Mouse (Mus musculus) heart, embryonic 11.5 days (tissue): ENCODE measurements around the gene Cryba4. TPM values are rescaled to one million over a fixed set of nuclear protein-coding genes. Genes with fewer than 3 reads are reported as not detected.

Experiments
- ATAC-seq: fragments of 200-750 bp; cut with Nextera tagmentation; replicated peaks from 2 replicates; pipeline ENCODE4 v1.8.0; 2017; ENCODE audit warnings: moderate library complexity; ENCODE audit not compliant: insufficient number of reproducible peaks, low FRiP score, low TSS enrichment
- H3K27ac ChIP-seq: fragments of 300-500 bp; sonication (generic); 2 replicates; pipeline ENCODE4 v1.5.1; 2014; ENCODE audit warnings: mild to moderate bottlenecking, low read depth, low read length
- H3K27me3 ChIP-seq: fragments of 300-500 bp; sonication (generic); 2 replicates; pipeline ENCODE4 v1.6.1; 2014; ENCODE audit warnings: mild to moderate bottlenecking, low read length, mixed read lengths; ENCODE audit not compliant: control insufficient read depth, insufficient read depth
- H3K36me3 ChIP-seq: fragments of 300-500 bp; sonication (generic); 2 replicates; pipeline ENCODE4 v1.6.1; 2014; ENCODE audit warnings: mild to moderate bottlenecking, low read length, moderate library complexity, mixed read lengths; ENCODE audit not compliant: control insufficient read depth, insufficient read depth
- H3K4me1 ChIP-seq: fragments of 300-500 bp; sonication (generic); 2 replicates; pipeline ENCODE4 v1.6.1; 2014; ENCODE audit warnings: low read length; ENCODE audit not compliant: control insufficient read depth, insufficient read depth
- H3K4me2 ChIP-seq: fragments of 300-500 bp; sonication (generic); 2 replicates; pipeline ENCODE4 v1.6.1; 2014; ENCODE audit warnings: mild to moderate bottlenecking, moderate library complexity
- H3K4me3 ChIP-seq: fragments of 300-500 bp; sonication (generic); 2 replicates; pipeline ENCODE4 v1.5.1; 2014; ENCODE audit warnings: low read depth, low read length
- H3K9ac ChIP-seq: fragments of 300-500 bp; sonication (generic); 2 replicates; pipeline ENCODE4 v1.6.1; 2014; ENCODE audit warnings: mild to moderate bottlenecking, low read depth, low read length, moderate library complexity
- H3K9me3 ChIP-seq: fragments of 300-500 bp; sonication (generic); replicated peaks from 2 replicates; pipeline ENCODE4 v1.6.1; 2016; ENCODE audit warnings: low read length; ENCODE audit not compliant: control insufficient read depth
- whole genome bisulfite sequencing: fragments of 180-500 bp; shearing (Covaris S2); extraction: QIAGEN DNeasy Blood & Tissue Kit; methylation state at CpG from one replicate; pipeline ENCODE4 v1.1.7; 2014; ENCODE audit not compliant: insufficient replicate concordance; 5-methylcytosine and 5-hydroxymethylcytosine counted together
- polyA plus RNA-seq: library from polyadenylated mRNA; unstranded; fragments of >200 nt; fragmentation: Nextera tagmentation; extraction: Ambion mirVana; gene quantifications from 2 replicates; pipeline ENCODE4 v1.2.1, GENCODE M21; 2014

Gene Cryba4
- polyA plus RNA-seq, 1 experiment from 2014 or later = 0.66 TPM

DNA sequence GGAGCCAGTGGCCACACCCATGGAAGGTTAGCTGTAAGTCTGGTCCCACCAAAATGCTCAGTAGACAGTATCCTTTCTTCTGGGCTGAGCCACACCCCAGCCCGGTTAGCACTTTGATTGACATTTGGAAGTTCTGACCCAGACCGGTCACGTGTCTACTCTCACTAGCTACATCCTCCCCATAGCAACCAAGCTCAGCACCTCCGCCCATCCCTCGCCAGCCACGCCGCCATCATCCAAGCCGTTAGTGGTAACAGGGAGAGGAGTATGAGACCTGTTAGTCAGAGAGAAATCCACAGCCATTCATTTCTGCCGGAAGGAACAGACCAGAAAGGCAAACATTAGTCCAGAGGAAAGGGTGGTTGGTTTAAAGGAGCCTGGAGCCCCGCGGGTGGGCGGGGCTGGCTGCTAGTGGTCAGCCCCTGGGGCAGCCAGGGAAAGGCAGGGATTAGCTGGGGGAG, 37.0 kb downstream of the Cryba4 start:
- 20% methylated on average over 12 of the region's 12 CpGs for WGBS
- no peak overlapping the region for H3K9ac ChIP-seq
- H3K27me3 ChIP-seq = peaks cover 31% of the 10 kb centered on the region
- no peaks in the 10 kb centered on the region for H3K36me3 ChIP-seq
- H3K4me3 ChIP-seq = no peak overlapping the region
- no peak for ATAC-seq
- no peaks in the 10 kb centered on the region for H3K9me3 ChIP-seq
- H3K4me2 ChIP-seq = peak overlapping the region; percentile 40
- peaks cover 8% of the 10 kb centered on the region; the same call in 1 of the 2 replicates for H3K4me1 ChIP-seq
- H3K27ac ChIP-seq = no peak overlapping the region

DNA sequence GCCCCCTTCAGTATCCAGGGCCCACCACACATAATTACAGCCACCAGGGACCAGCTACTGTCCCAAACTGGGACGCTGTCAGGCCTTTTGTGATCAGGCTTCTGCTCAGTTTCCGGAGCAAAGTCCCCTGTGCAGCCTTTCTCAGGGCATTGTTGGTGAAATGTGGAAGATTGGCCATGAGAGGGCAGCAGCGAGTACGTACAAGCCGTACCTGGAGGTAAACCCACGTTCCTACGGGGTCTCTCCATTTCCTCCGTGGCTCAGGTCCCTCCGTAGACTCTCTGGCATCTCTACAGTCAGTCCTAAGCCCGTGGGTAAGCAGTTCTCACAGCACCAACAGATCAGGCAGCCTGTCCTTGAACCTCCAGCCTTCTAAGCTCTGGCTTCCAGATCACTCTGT, 37.9 kb downstream of the Cryba4 start:
- Histone ChIP-seq H3K27ac (no peak overlapping the region), H3K4me3 (no peak overlapping the region), H3K4me1 (peaks cover 5% of the 10 kb centered on the region; the same call in 1 of the 2 replicates), H3K4me2 (peak overlapping the region; percentile 17; the same call in 1 of the 2 replicates), H3K9me3 (no peaks in the 10 kb centered on the region), H3K9ac (no peak overlapping the region), H3K36me3 (no peaks in the 10 kb centered on the region), H3K27me3 (peaks cover 31% of the 10 kb centered on the region)
- ATAC-seq = no peak
- WGBS = 6% methylated on average over 10 of the region's 10 CpGs

DNA sequence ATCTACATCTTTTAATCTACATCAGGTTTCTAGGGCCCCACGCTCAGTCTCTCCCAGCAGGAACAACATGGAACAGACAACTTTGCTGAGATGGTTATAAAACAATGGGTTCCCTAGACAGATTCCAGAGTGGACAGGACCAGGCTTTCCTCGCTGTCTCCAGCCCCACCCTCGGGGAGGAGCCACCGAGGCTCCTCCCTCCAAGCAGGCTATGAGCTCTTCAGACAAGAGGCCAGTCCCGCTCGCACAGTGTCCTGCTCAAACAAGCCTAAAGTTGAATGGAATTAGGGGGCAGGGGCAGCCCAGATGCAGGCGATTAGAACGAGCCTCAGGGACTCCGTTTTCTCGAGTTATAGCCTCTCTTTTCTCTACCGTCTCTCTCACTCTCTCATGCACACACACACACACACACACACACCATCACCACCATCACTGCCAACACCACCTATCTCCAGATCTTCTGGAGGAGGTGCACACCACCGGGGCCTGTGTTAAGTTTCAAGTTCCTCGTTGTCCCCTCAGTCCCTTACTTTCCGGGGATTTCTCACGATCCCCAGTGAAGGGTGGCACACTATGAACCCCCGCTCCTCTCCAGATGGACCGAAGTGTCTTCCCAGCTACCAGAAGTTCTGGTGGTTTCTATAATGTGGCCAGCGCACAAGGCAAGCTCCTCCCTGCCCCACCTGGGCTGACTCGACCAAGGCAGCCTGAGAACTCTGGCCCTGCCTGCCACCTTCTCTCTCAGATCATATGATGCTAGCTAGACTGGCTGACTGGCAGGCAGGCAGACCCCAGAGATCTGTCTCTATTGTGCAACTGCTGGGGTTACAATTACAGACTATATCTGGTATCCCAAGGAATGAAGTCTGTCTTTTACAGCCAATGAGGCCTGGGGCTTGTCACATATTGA, 38.7 kb downstream of the Cryba4 start:
- H3K27ac ChIP-seq = no peak overlapping the region

DNA sequence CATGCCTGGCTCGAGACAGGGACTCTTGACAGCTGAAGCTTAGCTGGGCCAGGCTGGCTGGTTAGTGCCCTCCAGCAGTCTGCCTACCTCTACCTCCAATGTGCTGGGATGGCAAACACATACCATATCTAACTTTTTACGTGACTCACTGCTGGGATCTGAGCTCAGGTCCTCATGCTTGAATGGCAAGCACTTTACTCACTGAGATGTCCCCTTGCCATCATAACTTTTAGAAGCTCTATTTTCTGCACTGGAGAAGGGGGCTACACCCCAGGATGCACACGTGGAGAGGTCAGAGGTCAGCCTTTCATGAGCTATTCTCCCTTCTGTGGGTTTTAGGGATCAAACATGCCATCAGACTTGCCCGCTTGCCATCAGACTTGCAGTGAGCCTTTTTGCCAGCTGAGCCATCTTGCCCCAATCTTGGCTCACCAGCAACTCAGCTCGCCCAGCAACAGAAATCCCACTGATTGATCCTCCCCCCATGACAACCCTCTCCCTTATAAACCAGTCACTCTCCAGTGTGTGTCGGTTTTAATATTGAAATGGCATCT, 39.5 kb downstream of the Cryba4 start:
- Histone ChIP-seq H3K4me2 (no peak overlapping the region), H3K9me3 (no peaks in the 10 kb centered on the region), H3K27me3 (peaks cover 24% of the 10 kb centered on the region), H3K4me3 (no peak overlapping the region), H3K36me3 (no peaks in the 10 kb centered on the region), H3K9ac (no peak overlapping the region), H3K27ac (no peak overlapping the region), H3K4me1 (0 out of 2 replicates have a peak, but pooled peaks cover 2% of the 10 kb centered on the region)
- WGBS = 72% methylated on average over 6 of the region's 6 CpGs
- ATAC-seq = no peak

More for the DNA sequence above, 38.7 kb downstream of the Cryba4 start:
- 39% methylated on average over 19 of the region's 19 CpGs for WGBS
- no peak overlapping the region for H3K4me3 ChIP-seq
- 0 out of 2 replicates have a peak, but pooled peaks cover 2% of the 10 kb centered on the region for H3K4me1 ChIP-seq
- no peaks in the 10 kb centered on the region for H3K36me3 ChIP-seq
- H3K9ac ChIP-seq = no peak overlapping the region; the same call in 1 of the 2 replicates
- H3K9me3 ChIP-seq = no peaks in the 10 kb centered on the region
- H3K4me2 ChIP-seq = no peak overlapping the region
- H3K27me3 ChIP-seq = peaks cover 28% of the 10 kb centered on the region
- ATAC-seq = no peak

GRCm38 (mm10) chr5:112211911-112212310, 40.4 kb downstream of the Cryba4 start:
- no peak for ATAC-seq
- no peak overlapping the region for H3K4me3 ChIP-seq
- no peak overlapping the region for H3K27ac ChIP-seq
- H3K4me2 ChIP-seq = no peak overlapping the region
- 88% methylated on average over 7 of the region's 7 CpGs for WGBS
- no peaks in the 10 kb centered on the region for H3K9me3 ChIP-seq
- no peaks in the 10 kb centered on the region for H3K36me3 ChIP-seq
- H3K4me1 ChIP-seq = 0 out of 2 replicates have a peak, but pooled peaks cover 2% of the 10 kb centered on the region
- no peak overlapping the region for H3K9ac ChIP-seq
- peaks cover 17% of the 10 kb centered on the region for H3K27me3 ChIP-seq

GRCm38 (mm10) chr5:112210104-112210503, 42.2 kb downstream of the Cryba4 start:
- ATAC-seq = no peak
- H3K27me3 ChIP-seq = peaks cover 11% of the 10 kb centered on the region; the same call in 1 of the 2 replicates
- H3K27ac ChIP-seq = no peak overlapping the region
- 29% methylated on average over 8 of the region's 8 CpGs for WGBS
- H3K4me1 ChIP-seq = peaks cover 8% of the 10 kb centered on the region
- H3K4me2 ChIP-seq = no peak overlapping the region
- no peak overlapping the region for H3K4me3 ChIP-seq
- H3K9ac ChIP-seq = no peak overlapping the region
- H3K36me3 ChIP-seq = no peaks in the 10 kb centered on the region
- H3K9me3 ChIP-seq = no peaks in the 10 kb centered on the region

DNA sequence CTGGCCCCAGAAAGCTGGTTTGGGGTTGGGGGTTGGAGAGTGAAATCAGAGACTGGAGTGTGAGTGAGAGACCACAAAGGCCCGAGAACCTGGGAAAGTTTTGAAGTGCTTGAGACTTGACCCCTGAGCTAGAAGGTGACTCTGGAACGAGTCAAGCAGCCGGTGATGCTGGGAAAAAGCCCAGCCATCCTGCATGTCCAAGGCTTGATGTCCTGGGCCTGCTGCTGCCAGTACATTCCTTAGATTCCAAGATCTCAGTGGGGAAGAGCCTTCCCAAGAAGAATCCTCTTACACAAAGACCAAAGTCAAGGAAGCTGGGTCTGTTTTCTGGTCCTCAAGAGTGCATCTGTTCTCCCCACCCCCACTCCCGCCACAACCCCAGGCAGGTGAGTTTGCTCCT, 44.0 kb downstream of the Cryba4 start:
- H3K4me1 ChIP-seq = peaks cover 8% of the 10 kb centered on the region
- H3K9me3 ChIP-seq = no peaks in the 10 kb centered on the region
- no peaks in the 10 kb centered on the region for H3K36me3 ChIP-seq
- no peak for ATAC-seq
- peaks cover 5% of the 10 kb centered on the region; the same call in 1 of the 2 replicates for H3K27me3 ChIP-seq
- H3K9ac ChIP-seq = no peak overlapping the region
- WGBS = 21% methylated on average over 4 of the region's 4 CpGs
- H3K4me3 ChIP-seq = no peak overlapping the region
- no peak overlapping the region for H3K27ac ChIP-seq
- H3K4me2 ChIP-seq = no peak overlapping the region

DNA sequence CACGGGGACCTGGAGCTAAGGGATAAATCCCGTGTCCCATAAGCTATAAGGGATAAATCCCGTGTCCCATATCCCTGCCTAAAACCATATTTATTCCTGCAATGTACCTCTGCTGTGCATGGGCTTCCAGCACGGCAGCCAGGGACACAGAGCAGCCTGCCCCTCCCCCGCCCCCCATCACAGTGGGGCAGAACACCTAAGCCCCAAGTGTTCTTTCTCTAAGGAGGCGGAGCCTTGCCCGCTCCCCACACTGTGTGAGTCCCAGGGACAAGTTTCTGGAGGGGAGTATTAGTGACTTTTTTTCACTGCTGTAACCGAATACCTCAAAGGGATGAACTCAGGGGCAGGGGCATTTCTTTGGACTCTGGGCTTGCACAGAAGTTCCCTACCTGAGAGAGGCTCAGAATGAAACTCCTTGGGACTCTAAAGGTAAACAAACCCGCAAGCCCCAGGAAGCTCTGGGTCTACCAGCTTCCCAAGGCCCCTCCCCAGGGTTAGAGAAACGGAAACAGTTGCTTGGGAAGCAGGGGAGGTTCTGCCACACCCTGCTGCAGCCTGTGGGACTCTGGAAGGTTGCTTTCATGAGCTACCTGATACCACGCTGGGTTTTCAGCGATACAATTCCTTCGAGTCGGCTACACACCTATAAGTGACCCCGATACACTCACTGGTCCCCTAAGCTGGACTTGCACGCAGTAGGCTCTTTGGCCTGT, 45.6 kb downstream of the Cryba4 start:
- H3K27ac ChIP-seq = no peak overlapping the region
- H3K9me3 ChIP-seq = no peaks in the 10 kb centered on the region
- H3K9ac ChIP-seq = no peak overlapping the region
- H3K4me3 ChIP-seq = no peak overlapping the region
- H3K36me3 ChIP-seq = no peaks in the 10 kb centered on the region
- H3K4me2 ChIP-seq = peak overlapping the region; percentile 38
- no peak for ATAC-seq
- peaks cover 6% of the 10 kb centered on the region for H3K4me1 ChIP-seq
- H3K27me3 ChIP-seq = peaks cover 5% of the 10 kb centered on the region; the same call in 1 of the 2 replicates
- 19% methylated on average over 16 of the region's 16 CpGs for WGBS
